Mouse (Mus musculus): ENCODE data around the gene Lmo7. TPM values are rescaled to one million over a fixed set of nuclear protein-coding genes. Genes with fewer than 3 reads are reported as not detected.
A peak's percentile ranks its signal among the peaks of the same experiment; 100 is the strongest.

Lmo7 gene
- polyA plus RNA-seq, 1 experiment from 2014 or later, result 1.6 TPM

GRCm38 (mm10) chr14:101776296-101777128 is 46.8 kb downstream of the Lmo7 start:
- no peak overlapping the region for H3K9ac ChIP-seq
- H3K4me2 ChIP-seq (replicated peaks), result no peak overlapping the region
- H3K36me3 ChIP-seq (replicated peaks; ENCODE audit: control insufficient read depth, insufficient read depth), result no peaks in the 10 kb centered on the region
- ATAC-seq (ENCODE audit: low FRiP score) (no peak), DNase-seq (ENCODE audit: low spot score) (no peak)
- no peak overlapping the region for H3K27ac ChIP-seq
- no peaks in the 10 kb centered on the region for H3K9me3 ChIP-seq (ENCODE audit: control insufficient read depth, low read length)
- H3K4me1 ChIP-seq (replicated peaks; ENCODE audit: control insufficient read depth, insufficient read depth, low read length), result no peaks in the 10 kb centered on the region
- H3K4me3 ChIP-seq (replicated peaks; ENCODE audit: low read length), result no peak overlapping the region
- no peaks in the 10 kb centered on the region for H3K27me3 ChIP-seq (ENCODE audit: control insufficient read depth, insufficient read depth, low read length)
- WGBS, result 13% methylated on average over 4 of the region's 4 CpGs

GRCm38 (mm10) chr14:101777129-101777493 is 47.4 kb downstream of the Lmo7 start:
- Histone ChIP-seq H3K27ac (no peak overlapping the region), H3K4me3 (replicated peaks; ENCODE audit: low read length) (no peak overlapping the region), H3K9ac (no peak overlapping the region), H3K4me1 (replicated peaks; ENCODE audit: control insufficient read depth, insufficient read depth, low read length) (no peaks in the 10 kb centered on the region), H3K9me3 (ENCODE audit: control insufficient read depth, low read length) (no peaks in the 10 kb centered on the region), H3K36me3 (replicated peaks; ENCODE audit: control insufficient read depth, insufficient read depth) (no peaks in the 10 kb centered on the region), H3K4me2 (replicated peaks) (no peak overlapping the region), H3K27me3 (ENCODE audit: control insufficient read depth, insufficient read depth, low read length) (no peaks in the 10 kb centered on the region)
- ATAC-seq (ENCODE audit: low FRiP score) (no peak), DNase-seq (ENCODE audit: low spot score) (no peak)
- 35% methylated on average over 3 of the region's 3 CpGs for WGBS

GRCm38 (mm10) chr14:101778426-101778825 is 48.7 kb downstream of the Lmo7 start:
- no peak overlapping the region for H3K4me3 ChIP-seq (replicated peaks; ENCODE audit: low read length)
- no peaks in the 10 kb centered on the region for H3K27me3 ChIP-seq (ENCODE audit: control insufficient read depth, insufficient read depth, low read length)
- H3K36me3 ChIP-seq (replicated peaks; ENCODE audit: control insufficient read depth, insufficient read depth), result no peaks in the 10 kb centered on the region
- DNase-seq (ENCODE audit: low spot score), result no peak
- H3K9me3 ChIP-seq (ENCODE audit: control insufficient read depth, low read length), result no peaks in the 10 kb centered on the region
- no peak overlapping the region for H3K27ac ChIP-seq
- H3K9ac ChIP-seq, result no peak overlapping the region
- no peak overlapping the region for H3K4me2 ChIP-seq (replicated peaks)
- WGBS, result 95% methylated on average over 3 of the region's 3 CpGs
- ATAC-seq (ENCODE audit: low FRiP score), result no peak
- no peaks in the 10 kb centered on the region for H3K4me1 ChIP-seq (replicated peaks; ENCODE audit: control insufficient read depth, insufficient read depth, low read length)

- no peaks in the 10 kb centered on the region for H3K9me3 ChIP-seq (ENCODE audit: control insufficient read depth, low read length)
- H3K4me2 ChIP-seq (replicated peaks), result no peak overlapping the region
- 59% methylated on average over 10 of the region's 10 CpGs for WGBS
- H3K9ac ChIP-seq, result no peak overlapping the region
- no peaks in the 10 kb centered on the region for H3K36me3 ChIP-seq (replicated peaks; ENCODE audit: control insufficient read depth, insufficient read depth)
- no peaks in the 10 kb centered on the region for H3K4me1 ChIP-seq (replicated peaks; ENCODE audit: control insufficient read depth, insufficient read depth, low read length)
- H3K27me3 ChIP-seq (ENCODE audit: control insufficient read depth, insufficient read depth, low read length), result no peaks in the 10 kb centered on the region
- ATAC-seq (ENCODE audit: low FRiP score) (no peak), DNase-seq (ENCODE audit: low spot score) (no peak)
- no peak overlapping the region for H3K4me3 ChIP-seq (replicated peaks; ENCODE audit: low read length)
- no peak overlapping the region for H3K27ac ChIP-seq
These were observed 50.3 kb downstream of the Lmo7 start for GRCm38 (mm10) chr14:101780016-101780415.

GRCm38 (mm10) chr14:101781219-101781618 is 51.5 kb downstream of the Lmo7 start:
- no peaks in the 10 kb centered on the region for H3K27me3 ChIP-seq (ENCODE audit: control insufficient read depth, insufficient read depth, low read length)
- no peaks in the 10 kb centered on the region for H3K4me1 ChIP-seq (replicated peaks; ENCODE audit: control insufficient read depth, insufficient read depth, low read length)
- H3K4me2 ChIP-seq (replicated peaks), result no peak overlapping the region
- 77% methylated on average over 11 of the region's 11 CpGs for WGBS
- H3K36me3 ChIP-seq (replicated peaks; ENCODE audit: control insufficient read depth, insufficient read depth), result no peaks in the 10 kb centered on the region
- ATAC-seq (ENCODE audit: low FRiP score) (no peak), DNase-seq (ENCODE audit: low spot score) (no peak)
- H3K9ac ChIP-seq, result no peak overlapping the region
- H3K9me3 ChIP-seq (ENCODE audit: control insufficient read depth, low read length), result no peaks in the 10 kb centered on the region
- H3K27ac ChIP-seq, result no peak overlapping the region
- no peak overlapping the region for H3K4me3 ChIP-seq (replicated peaks; ENCODE audit: low read length)

- Histone ChIP-seq H3K36me3 (replicated peaks; ENCODE audit: control insufficient read depth, insufficient read depth) (no peaks in the 10 kb centered on the region), H3K9me3 (ENCODE audit: control insufficient read depth, low read length) (no peaks in the 10 kb centered on the region), H3K27ac (no peak overlapping the region), H3K4me2 (replicated peaks) (no peak overlapping the region), H3K9ac (no peak overlapping the region), H3K27me3 (ENCODE audit: control insufficient read depth, insufficient read depth, low read length) (no peaks in the 10 kb centered on the region), H3K4me3 (replicated peaks; ENCODE audit: low read length) (no peak overlapping the region), H3K4me1 (replicated peaks; ENCODE audit: control insufficient read depth, insufficient read depth, low read length) (no peaks in the 10 kb centered on the region)
- 30% methylated on average over 3 of the region's 3 CpGs for WGBS
- DNase-seq (ENCODE audit: low spot score) (peak; percentile 72), ATAC-seq (ENCODE audit: low FRiP score) (0 out of 2 replicates have a peak, but pooled peaks have one; percentile 46)
These were observed 52.3 kb downstream of the Lmo7 start for GRCm38 (mm10) chr14:101781943-101782510.

GRCm38 (mm10) chr14:101784315-101784945 is 54.7 kb downstream of the Lmo7 start:
- 96% methylated on average over 3 of the region's 3 CpGs for WGBS
- DNase-seq (ENCODE audit: low spot score), result no peak
- no peak for ATAC-seq (ENCODE audit: low FRiP score)

GRCm38 (mm10) chr14:101787903-101788302 is 58.1 kb downstream of the Lmo7 start:
- Histone ChIP-seq H3K27ac (no peak overlapping the region), H3K36me3 (replicated peaks; ENCODE audit: control insufficient read depth, insufficient read depth) (no peaks in the 10 kb centered on the region), H3K9ac (no peak overlapping the region), H3K4me1 (replicated peaks; ENCODE audit: control insufficient read depth, insufficient read depth, low read length) (no peaks in the 10 kb centered on the region), H3K9me3 (ENCODE audit: control insufficient read depth, low read length) (no peaks in the 10 kb centered on the region), H3K4me2 (replicated peaks) (no peak overlapping the region), H3K27me3 (ENCODE audit: control insufficient read depth, insufficient read depth, low read length) (no peaks in the 10 kb centered on the region), H3K4me3 (replicated peaks; ENCODE audit: low read length) (no peak overlapping the region)
- DNase-seq (ENCODE audit: low spot score) (no peak), ATAC-seq (ENCODE audit: low FRiP score) (no peak)
- 70% methylated on average over 5 of the region's 5 CpGs for WGBS

More at GRCm38 (mm10) chr14:101784315-101784945, 54.7 kb downstream of the Lmo7 start:
- Histone ChIP-seq H3K27ac (no peak overlapping the region), H3K4me1 (replicated peaks; ENCODE audit: control insufficient read depth, insufficient read depth, low read length) (no peaks in the 10 kb centered on the region), H3K4me2 (replicated peaks) (no peak overlapping the region), H3K27me3 (ENCODE audit: control insufficient read depth, insufficient read depth, low read length) (no peaks in the 10 kb centered on the region), H3K4me3 (replicated peaks; ENCODE audit: low read length) (no peak overlapping the region), H3K36me3 (replicated peaks; ENCODE audit: control insufficient read depth, insufficient read depth) (no peaks in the 10 kb centered on the region), H3K9me3 (ENCODE audit: control insufficient read depth, low read length) (no peaks in the 10 kb centered on the region), H3K9ac (no peak overlapping the region)

- H3K9ac ChIP-seq, result no peak overlapping the region
- no peak for ATAC-seq (ENCODE audit: low FRiP score)
- H3K36me3 ChIP-seq (replicated peaks; ENCODE audit: control insufficient read depth, insufficient read depth), result no peaks in the 10 kb centered on the region
- no peak for DNase-seq (ENCODE audit: low spot score)
- no peak overlapping the region for H3K27ac ChIP-seq
- H3K4me3 ChIP-seq (replicated peaks; ENCODE audit: low read length), result no peak overlapping the region
- WGBS, result 77% methylated on average over 4 of the region's 6 CpGs
- no peaks in the 10 kb centered on the region for H3K4me1 ChIP-seq (replicated peaks; ENCODE audit: control insufficient read depth, insufficient read depth, low read length)
- no peaks in the 10 kb centered on the region for H3K9me3 ChIP-seq (ENCODE audit: control insufficient read depth, low read length)
- no peaks in the 10 kb centered on the region for H3K27me3 ChIP-seq (ENCODE audit: control insufficient read depth, insufficient read depth, low read length)
- H3K4me2 ChIP-seq (replicated peaks), result no peak overlapping the region
These were observed 58.7 kb downstream of the Lmo7 start for GRCm38 (mm10) chr14:101788475-101788874.
